Mouse (Mus musculus) stomach, embryonic 15.5 days (tissue): ENCODE results near the gene Olfr324. TPM values are rescaled to one million over a fixed set of nuclear protein-coding genes. Genes with fewer than 3 reads are reported as not detected.

Source experiments
- ATAC-seq: fragments of 200-750 bp; cut with Nextera tagmentation; 2 replicates; pipeline ENCODE4 v1.8.0; 2017; ENCODE audit warnings: low read depth, moderate number of reproducible peaks, moderate TSS enrichment; ENCODE audit not compliant: insufficient read depth, low FRiP score
- H3K27ac ChIP-seq: fragments of 300-500 bp; sonication (generic); 2 replicates; pipeline ENCODE4 v1.5.1; 2015; ENCODE audit warnings: mild to moderate bottlenecking, inconsistent platforms
- H3K27me3 ChIP-seq: fragments of 300-500 bp; sonication (generic); replicated peaks from 2 replicates; pipeline ENCODE4 v1.6.1; 2015; ENCODE audit warnings: inconsistent platforms
- H3K36me3 ChIP-seq: fragments of 300-500 bp; sonication (generic); 2 replicates; pipeline ENCODE4 v1.6.1; 2015; ENCODE audit warnings: inconsistent platforms
- H3K4me1 ChIP-seq: fragments of 300-500 bp; sonication (generic); 2 replicates; pipeline ENCODE4 v1.6.1; 2015; ENCODE audit warnings: inconsistent platforms
- H3K4me2 ChIP-seq: fragments of 300-500 bp; sonication (generic); 2 replicates; pipeline ENCODE4 v1.6.1; 2015; ENCODE audit warnings: mild to moderate bottlenecking, inconsistent platforms
- H3K4me3 ChIP-seq: fragments of 300-500 bp; sonication (generic); replicated peaks from 2 replicates; pipeline ENCODE4 v1.5.1; 2015; ENCODE audit warnings: inconsistent platforms
- H3K9ac ChIP-seq: fragments of 300-500 bp; sonication (generic); 2 replicates; pipeline ENCODE4 v1.6.1; 2015; ENCODE audit warnings: inconsistent platforms
- H3K9me3 ChIP-seq: fragments of 300-500 bp; sonication (generic); 2 replicates; pipeline ENCODE4 v1.6.1; 2016; ENCODE audit warnings: inconsistent platforms
- WGBS: fragments of 180-500 bp; shearing (Covaris S2); methylation state at CpG from one replicate; pipeline ENCODE4 v1.1.7; 2015; 5-methylcytosine and 5-hydroxymethylcytosine counted together
- polyA plus RNA-seq: library from polyadenylated mRNA; unstranded; fragments of >200 nt; fragmentation: Nextera tagmentation; extraction: Ambion mirVana; gene quantifications from 2 replicates; pipeline ENCODE4 v1.2.1, GENCODE M21; 2015

Olfr324 gene
- polyA plus RNA-seq, 1 experiment from 2014 or later: not detected

DNA sequence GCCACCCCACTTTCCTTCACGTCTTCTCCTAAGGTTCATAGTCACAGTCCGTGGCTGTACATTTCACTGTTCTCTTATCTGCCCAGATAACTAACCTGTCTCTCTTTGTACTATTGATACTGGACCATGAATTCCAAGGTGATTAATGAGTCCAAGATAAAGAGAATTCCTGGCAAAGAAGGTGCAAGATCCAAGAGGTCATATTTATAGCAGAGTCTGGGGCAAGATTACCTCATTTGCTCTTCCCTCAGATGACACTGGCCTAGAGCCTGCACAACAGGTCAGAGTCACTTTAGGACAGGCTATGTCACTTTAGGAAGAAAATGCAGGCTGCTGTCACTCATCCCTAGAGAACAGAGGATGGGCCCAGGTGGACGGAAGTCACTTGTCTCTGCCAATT lies 10.3 kb downstream of the Olfr324 start:
- H3K27ac ChIP-seq: no peak overlapping the region
- no peaks in the 10 kb centered on the region for H3K4me1 ChIP-seq
- H3K4me3 ChIP-seq: no peak overlapping the region
- WGBS: 58% methylated on average over 3 of the region's 3 CpGs
- no peak overlapping the region for H3K9ac ChIP-seq
- H3K36me3 ChIP-seq: no peaks in the 10 kb centered on the region
- no peaks in the 10 kb centered on the region for H3K9me3 ChIP-seq
- no peaks in the 10 kb centered on the region for H3K27me3 ChIP-seq
- ATAC-seq: no peak
- no peak overlapping the region for H3K4me2 ChIP-seq

DNA sequence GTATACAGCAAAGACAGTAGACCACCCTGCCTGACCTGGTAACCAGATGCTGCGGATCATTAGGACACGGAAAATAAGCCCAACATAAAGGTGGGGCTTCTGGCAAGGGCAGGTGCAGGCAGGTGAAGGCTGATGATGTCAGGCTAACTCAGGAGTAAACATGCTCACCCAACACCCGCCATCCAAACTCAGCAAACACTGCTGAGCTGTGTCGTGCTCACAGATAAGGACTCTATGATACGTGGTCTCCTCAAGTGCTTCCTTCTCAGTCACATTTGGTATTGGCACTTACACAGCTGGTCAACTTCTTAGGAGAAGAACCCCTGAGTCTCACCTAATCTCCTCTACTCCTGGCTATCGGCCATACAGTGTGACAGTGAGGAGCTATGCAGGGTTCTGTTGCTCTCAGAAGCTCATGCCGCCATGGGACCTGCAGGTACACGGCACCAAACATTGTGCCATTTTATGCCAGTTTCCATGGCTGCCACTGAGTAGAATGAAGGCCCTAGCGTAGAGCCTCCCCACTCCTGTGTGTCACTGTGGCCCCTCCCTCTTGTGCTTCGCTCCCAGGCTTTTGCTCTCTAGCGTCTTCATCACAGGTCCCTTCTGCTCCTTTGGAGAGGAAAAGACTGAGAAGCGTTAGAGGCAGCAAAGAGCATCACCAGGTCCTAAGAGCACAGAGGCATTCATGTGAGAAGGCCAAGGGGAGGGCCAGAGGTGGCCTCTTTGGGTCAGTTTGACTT lies 11.4 kb downstream of the Olfr324 start:
- no peak overlapping the region for H3K9ac ChIP-seq
- H3K4me3 ChIP-seq: no peak overlapping the region
- no peaks in the 10 kb centered on the region for H3K27me3 ChIP-seq
- ATAC-seq: 0 out of 2 replicates have a peak, but pooled peaks have one; percentile 47
- no peaks in the 10 kb centered on the region for H3K36me3 ChIP-seq
- 75% methylated on average over 12 of the region's 12 CpGs for WGBS
- no peak overlapping the region for H3K27ac ChIP-seq
- H3K9me3 ChIP-seq: no peaks in the 10 kb centered on the region
- no peak overlapping the region for H3K4me2 ChIP-seq
- no peaks in the 10 kb centered on the region for H3K4me1 ChIP-seq

DNA sequence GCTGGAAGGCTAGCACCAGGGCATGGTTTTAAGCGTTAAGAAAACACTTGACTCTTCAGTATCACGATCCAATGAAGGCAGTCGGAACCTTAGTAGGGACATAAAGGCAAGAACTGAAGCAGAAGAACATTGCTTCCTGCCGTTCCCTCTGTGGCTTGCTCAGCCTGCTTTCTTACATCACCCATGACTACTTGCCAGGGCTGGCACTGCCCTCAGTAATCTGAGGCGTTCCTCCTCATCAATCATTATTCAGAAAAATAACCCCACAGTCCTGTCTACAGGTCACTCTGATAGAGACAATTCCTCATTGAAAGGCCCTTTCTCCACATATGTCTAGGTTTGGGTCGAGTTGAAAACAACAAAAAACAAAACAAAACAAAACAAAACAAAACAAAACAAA lies 12.1 kb downstream of the Olfr324 start:
- 78% methylated on average over 6 of the region's 6 CpGs for WGBS
- H3K9ac ChIP-seq: no peak overlapping the region
- no peak overlapping the region for H3K4me2 ChIP-seq
- no peak for ATAC-seq
- no peaks in the 10 kb centered on the region for H3K4me1 ChIP-seq
- no peaks in the 10 kb centered on the region for H3K27me3 ChIP-seq
- H3K36me3 ChIP-seq: no peaks in the 10 kb centered on the region
- no peak overlapping the region for H3K4me3 ChIP-seq
- no peak overlapping the region for H3K27ac ChIP-seq
- no peaks in the 10 kb centered on the region for H3K9me3 ChIP-seq

DNA sequence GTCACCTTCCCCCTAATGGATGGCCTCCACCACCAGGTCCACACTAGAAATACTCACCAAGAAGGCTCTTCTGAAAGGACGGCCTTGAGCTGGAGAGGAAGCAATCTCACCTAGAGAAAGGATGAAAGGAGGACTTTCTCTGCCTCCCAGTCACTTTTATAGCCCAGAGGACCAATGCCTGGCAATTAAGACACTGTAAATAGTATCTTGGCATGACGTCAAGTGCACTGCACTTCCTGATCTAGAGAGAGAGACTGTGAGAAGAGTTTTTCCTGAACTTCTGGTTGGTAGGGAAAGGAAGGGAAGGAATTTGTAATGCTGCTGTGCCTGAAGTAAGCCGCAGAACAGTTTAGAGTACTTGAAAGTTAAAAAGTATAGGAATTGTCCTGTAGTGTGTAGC lies 18.4 kb downstream of the Olfr324 start:
- Histone ChIP-seq H3K27ac (no peak overlapping the region), H3K4me2 (no peak overlapping the region), H3K4me1 (no peaks in the 10 kb centered on the region; the same call in 1 of the 2 replicates), H3K4me3 (no peak overlapping the region), H3K36me3 (no peaks in the 10 kb centered on the region), H3K9me3 (no peaks in the 10 kb centered on the region), H3K9ac (no peak overlapping the region), H3K27me3 (no peaks in the 10 kb centered on the region)
- WGBS: 58% methylated on average over 3 of the region's 3 CpGs
- no peak for ATAC-seq

DNA sequence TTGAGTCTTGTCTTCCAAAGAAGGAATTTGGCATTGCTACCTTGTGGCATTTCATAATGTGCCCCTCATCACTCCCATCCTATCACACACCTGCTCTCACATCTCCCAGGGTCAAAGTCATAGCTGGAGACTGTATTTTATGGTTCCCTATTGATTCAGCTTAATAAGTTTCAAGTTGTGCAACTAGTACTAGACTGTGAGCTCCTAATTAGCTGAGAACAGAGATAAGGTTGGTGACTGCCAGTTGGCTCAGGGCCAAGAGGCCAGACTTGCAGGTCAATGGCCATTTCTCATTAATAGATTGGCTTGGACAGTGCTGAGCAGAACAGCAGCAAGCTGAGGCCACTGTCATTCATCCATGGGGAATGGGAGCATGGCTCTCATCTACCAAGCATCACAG lies 19.6 kb downstream of the Olfr324 start:
- no peak overlapping the region for H3K4me2 ChIP-seq
- no peak overlapping the region for H3K9ac ChIP-seq
- no peaks in the 10 kb centered on the region; the same call in 1 of the 2 replicates for H3K4me1 ChIP-seq
- no peaks in the 10 kb centered on the region for H3K9me3 ChIP-seq
- H3K36me3 ChIP-seq: no peaks in the 10 kb centered on the region
- no peak; the same call in 1 of the 2 replicates for ATAC-seq
- H3K27ac ChIP-seq: no peak overlapping the region
- no peak overlapping the region for H3K4me3 ChIP-seq
- no peaks in the 10 kb centered on the region for H3K27me3 ChIP-seq

DNA sequence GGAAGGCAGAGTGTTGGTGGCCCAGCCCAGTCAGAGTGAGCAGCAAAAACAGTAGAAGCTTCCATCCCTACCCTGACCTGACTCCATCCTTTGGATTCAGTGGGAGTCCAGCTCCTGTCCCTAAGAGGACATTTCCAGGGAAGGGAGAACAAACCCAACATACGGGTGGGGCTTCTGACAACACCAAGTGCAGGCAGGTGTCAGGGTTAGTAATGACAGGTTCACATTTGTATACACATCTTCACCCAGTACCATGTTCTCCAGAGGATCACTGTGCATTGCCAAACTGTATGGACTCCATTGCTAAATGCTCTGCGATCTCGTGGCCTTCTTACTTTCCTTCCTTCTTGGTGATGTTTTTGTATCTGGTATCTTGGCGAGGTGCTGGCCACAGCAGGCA lies 21.1 kb downstream of the Olfr324 start, which contains the start of gene 2210407C18Rik:
2210407C18Rik (minus strand) TSS at position 101 of the 400 bp plus-strand sequence.
- 86% methylated on average over 4 of the region's 4 CpGs for WGBS
- no peak for ATAC-seq
- H3K36me3 ChIP-seq: no peaks in the 10 kb centered on the region
- H3K4me2 ChIP-seq: no peak within 1 kb of the TSS
- H3K27me3 ChIP-seq: no peaks in the 10 kb centered on the region
- H3K9ac ChIP-seq: no peak within 1 kb of the TSS
- no peak within 1 kb of the TSS for H3K4me3 ChIP-seq
- no peak within 1 kb of the TSS for H3K27ac ChIP-seq
- H3K9me3 ChIP-seq: no peaks in the 10 kb centered on the region
- H3K4me1 ChIP-seq: no peaks in the 10 kb centered on the region; the same call in 1 of the 2 replicates

DNA sequence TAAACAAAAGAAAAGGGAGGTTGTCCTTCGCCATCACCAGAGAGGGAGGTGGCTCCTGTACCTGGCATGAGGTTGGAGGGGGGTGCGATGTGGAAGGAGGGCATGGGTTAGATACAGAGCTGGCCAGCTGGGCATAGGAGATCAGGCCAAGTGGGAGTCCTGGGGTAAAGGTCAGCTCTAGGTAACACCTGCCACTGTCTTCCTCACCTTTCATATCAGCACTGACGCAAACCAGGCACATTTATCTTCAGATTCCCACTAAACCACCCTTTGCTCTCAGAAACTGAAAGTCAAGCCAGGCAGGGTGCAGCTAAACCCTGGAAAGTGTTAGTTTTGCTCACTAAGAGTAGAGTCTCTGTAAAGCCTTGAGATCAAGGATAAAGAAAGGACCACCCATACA lies 23.5 kb downstream of the Olfr324 start:
- H3K4me2 ChIP-seq: no peak overlapping the region
- H3K27ac ChIP-seq: peak overlapping the region; percentile 37; the same call in 1 of the 2 replicates
- WGBS: 40% methylated on average over 3 of the region's 3 CpGs
- no peaks in the 10 kb centered on the region for H3K36me3 ChIP-seq
- H3K9me3 ChIP-seq: no peaks in the 10 kb centered on the region
- H3K27me3 ChIP-seq: no peaks in the 10 kb centered on the region
- no peak overlapping the region for H3K4me3 ChIP-seq
- peak; percentile 58 for ATAC-seq
- H3K4me1 ChIP-seq: no peaks in the 10 kb centered on the region; the same call in 1 of the 2 replicates
- H3K9ac ChIP-seq: no peak overlapping the region

DNA sequence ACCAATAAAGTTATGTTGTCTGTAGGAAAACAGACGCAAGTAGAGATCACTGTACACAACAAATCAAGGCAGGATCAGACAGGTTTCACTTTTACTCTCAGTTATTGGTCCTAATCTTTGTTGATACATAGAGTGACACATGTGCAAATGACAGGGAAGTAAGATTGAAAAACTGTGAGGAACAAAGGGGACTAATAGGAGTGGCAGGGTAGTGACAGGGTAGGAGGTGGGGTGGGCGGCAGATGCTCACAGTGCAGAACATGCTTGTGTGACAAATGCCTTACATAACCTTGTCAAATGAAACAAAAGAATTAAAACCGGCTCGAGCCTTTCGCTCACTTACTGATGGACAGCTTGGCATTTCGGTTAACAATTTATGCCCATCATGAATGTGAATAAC lies 23.9 kb downstream of the Olfr324 start:
- Histone ChIP-seq H3K9ac (no peak overlapping the region), H3K9me3 (no peaks in the 10 kb centered on the region), H3K36me3 (no peaks in the 10 kb centered on the region), H3K27me3 (no peaks in the 10 kb centered on the region), H3K4me1 (no peaks in the 10 kb centered on the region; the same call in 1 of the 2 replicates), H3K27ac (peak overlapping the region; percentile 37; the same call in 1 of the 2 replicates), H3K4me2 (no peak overlapping the region), H3K4me3 (no peak overlapping the region)
- WGBS: 69% methylated on average over 6 of the region's 6 CpGs
- peak; percentile 70; the same call in 1 of the 2 replicates for ATAC-seq

DNA sequence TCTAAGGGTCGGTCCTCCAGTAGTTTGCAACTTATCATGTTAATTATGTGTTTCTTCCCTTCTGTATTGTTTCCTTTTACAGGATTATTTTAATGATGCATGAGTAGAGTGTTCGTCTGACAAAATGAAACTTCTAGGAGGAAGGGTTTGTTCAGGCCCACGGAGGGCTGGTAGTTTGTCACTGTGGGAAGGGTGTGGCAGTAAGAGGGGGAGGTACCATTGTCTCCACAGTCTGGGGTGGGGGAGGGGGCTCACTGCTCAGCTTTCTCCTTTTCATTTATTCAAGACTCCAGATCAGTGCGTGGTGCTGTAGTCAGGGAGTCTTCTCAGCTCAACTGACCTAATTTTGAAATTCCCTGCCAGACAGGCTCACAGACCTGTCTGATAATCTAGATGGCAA lies 31.2 kb downstream of the Olfr324 start:
- Histone ChIP-seq H3K27ac (no peak overlapping the region), H3K9ac (no peak overlapping the region), H3K27me3 (no peaks in the 10 kb centered on the region), H3K4me3 (no peak overlapping the region), H3K4me2 (no peak overlapping the region), H3K36me3 (no peaks in the 10 kb centered on the region), H3K9me3 (no peaks in the 10 kb centered on the region), H3K4me1 (no peaks in the 10 kb centered on the region)
- WGBS: 47% methylated on average over 4 of the region's 4 CpGs
- no peak for ATAC-seq

DNA sequence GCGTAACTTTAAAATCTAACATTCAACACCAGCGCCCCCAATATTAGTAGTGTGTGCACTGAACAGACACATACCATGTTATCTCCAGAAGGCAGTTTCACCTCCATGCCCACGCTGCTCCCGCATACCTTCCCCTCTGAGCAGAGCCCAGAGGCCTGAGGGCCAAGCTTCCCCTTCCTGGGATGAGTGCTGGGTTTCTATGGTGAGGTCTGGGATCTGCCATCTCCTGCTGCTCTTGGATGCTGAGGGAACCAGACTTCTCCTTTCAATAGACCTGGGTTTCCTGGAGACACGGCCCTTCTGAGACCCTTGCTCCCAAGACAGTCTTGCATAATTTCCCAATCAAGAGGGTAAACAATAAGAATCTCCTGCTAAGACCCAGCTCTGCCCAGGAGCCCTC lies 35.5 kb downstream of the Olfr324 start, which contains the start of gene Olfr323:
Olfr323 (minus strand) TSS at position 101 of the 400 bp plus-strand sequence.
- 72% methylated on average over 5 of the region's 5 CpGs for WGBS
- Histone ChIP-seq H3K9me3 (no peaks in the 10 kb centered on the region), H3K4me1 (no peaks in the 10 kb centered on the region), H3K27ac (no peak within 1 kb of the TSS), H3K9ac (no peak within 1 kb of the TSS), H3K4me3 (no peak within 1 kb of the TSS), H3K4me2 (no peak within 1 kb of the TSS), H3K27me3 (no peaks in the 10 kb centered on the region), H3K36me3 (no peaks in the 10 kb centered on the region)
- no peak for ATAC-seq

DNA sequence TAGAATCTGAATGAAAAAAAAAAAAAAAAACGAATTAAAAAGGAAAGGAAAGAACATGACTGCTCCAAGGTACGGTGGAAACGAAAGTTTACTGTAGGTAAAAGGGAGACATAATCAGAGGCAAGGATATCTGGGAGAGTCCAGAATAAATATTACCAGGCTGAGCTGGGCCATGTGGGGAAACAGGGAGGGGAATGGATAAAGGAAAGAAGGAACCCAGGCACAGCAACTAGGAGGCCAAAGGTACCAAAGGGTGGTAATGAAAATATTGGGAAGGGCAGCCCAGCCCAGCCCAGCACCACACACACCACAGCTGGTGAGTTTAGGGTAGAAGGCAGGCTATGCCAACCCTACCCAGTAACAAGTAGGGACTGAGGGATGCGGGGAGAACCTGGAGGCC lies 40.0 kb downstream of the Olfr324 start:
- ATAC-seq: peak; percentile 68
- Histone ChIP-seq H3K9ac (no peak overlapping the region), H3K27ac (no peak overlapping the region), H3K9me3 (no peaks in the 10 kb centered on the region), H3K4me3 (no peak overlapping the region), H3K36me3 (no peaks in the 10 kb centered on the region), H3K27me3 (no peaks in the 10 kb centered on the region), H3K4me1 (no peaks in the 10 kb centered on the region), H3K4me2 (no peak overlapping the region)
- WGBS: 60% methylated on average over 4 of the region's 4 CpGs

DNA sequence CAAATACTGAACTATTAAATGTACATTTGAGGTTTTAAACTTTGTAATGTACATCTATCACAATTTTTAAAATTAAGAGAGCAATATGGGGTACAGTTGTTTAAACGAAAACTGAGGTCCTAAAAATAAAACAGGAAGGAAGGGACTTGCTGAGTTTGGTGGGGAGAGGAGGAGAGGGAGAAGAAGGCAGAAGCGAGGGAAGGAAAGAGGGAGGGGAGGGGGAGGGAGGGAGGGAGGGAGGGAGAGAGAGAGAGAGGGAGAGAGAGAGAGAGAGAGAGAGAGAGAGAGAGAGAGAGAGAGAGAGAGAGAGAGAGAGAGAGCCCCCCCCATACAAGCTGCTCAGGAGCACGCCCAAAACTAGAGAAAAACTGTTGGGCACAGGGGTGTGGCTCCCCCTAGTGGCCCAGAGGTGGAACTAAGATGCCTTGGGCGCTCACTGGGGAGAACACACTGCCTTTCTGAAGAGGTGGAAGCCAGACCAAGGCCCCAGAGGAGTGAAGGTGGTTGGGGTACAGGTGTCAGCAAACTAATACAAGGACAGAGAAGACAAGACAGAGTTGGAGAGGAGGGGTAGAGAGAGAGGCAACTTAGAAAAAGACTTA lies 41.6 kb downstream of the Olfr324 start:
- H3K27me3 ChIP-seq: peaks cover 6% of the 10 kb centered on the region
- no peaks in the 10 kb centered on the region; the same call in 1 of the 2 replicates for H3K4me1 ChIP-seq
- no peak overlapping the region for H3K9ac ChIP-seq
- no peaks in the 10 kb centered on the region for H3K36me3 ChIP-seq
- H3K27ac ChIP-seq: no peak overlapping the region
- H3K4me2 ChIP-seq: no peak overlapping the region
- H3K9me3 ChIP-seq: no peaks in the 10 kb centered on the region
- ATAC-seq: no peak
- 23% methylated on average over 4 of the region's 4 CpGs for WGBS
- no peak overlapping the region for H3K4me3 ChIP-seq
